Mouse (Mus musculus): ENCODE results near the gene Bpifb5. TPM values are rescaled to one million over a fixed set of nuclear protein-coding genes. Genes with fewer than 3 reads are reported as not detected.
"Not testable (repeated sequence)": the region's sequence is repeated elsewhere in the genome, so short reads cannot be mapped to it uniquely, and the experiment has no call there.

Gene Bpifb5
- polyA plus RNA-seq (2012; rRNA removed) = 0.08 and 0.21 TPM in 2 replicates

DNA sequence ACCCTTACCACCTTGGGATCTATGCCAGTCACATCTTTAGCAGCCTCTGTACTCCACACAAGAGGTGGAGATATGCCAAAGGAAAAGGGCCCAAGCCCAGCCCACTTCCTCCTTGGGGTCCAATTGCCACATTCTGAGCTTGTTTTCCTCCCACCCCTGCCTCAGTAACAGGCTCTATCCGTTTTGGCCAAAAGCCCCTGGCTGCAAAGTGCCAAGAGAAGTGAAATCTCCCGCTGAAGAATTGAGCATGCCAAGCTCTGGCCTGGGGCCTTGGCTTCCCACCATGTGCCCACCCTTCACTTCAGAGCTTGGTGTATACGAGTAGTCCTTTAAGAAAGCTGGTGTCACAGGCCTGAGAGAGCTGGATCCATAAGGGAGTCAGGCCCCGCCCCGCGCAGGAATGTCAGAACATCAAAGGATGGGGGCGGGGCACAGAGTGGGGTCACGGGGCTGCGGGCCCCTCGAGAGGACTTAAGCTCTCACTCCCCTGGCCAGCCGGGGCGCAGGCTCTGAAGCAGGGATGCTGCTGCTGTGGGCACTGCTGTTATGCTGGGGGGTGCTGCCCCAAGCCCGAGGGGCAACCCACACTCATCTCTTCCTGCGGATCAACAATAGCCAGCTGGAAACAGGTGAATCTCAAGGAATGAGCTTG, at the start of gene Bpifb5:
Bpifb5 (plus strand) TSS at position 478 of the 652 bp plus-strand sequence.
- WGBS = 17% methylated on average over 14 of the region's 14 CpGs
- no peak for DNase-seq
- no peaks in the 10 kb centered on the region for H3K27me3 ChIP-seq (ENCODE audit: control insufficient read depth, insufficient read depth, low read length)
- H3K27ac ChIP-seq (ENCODE audit: insufficient read depth, low read length) = no peak within 1 kb of the TSS
- H3K4me3 ChIP-seq (replicated peaks; ENCODE audit: insufficient read depth, low read depth, low read length) = no peak within 1 kb of the TSS
- H3K4me1 ChIP-seq (ENCODE audit: control insufficient read depth, insufficient read depth, low read length) = peaks cover 20% of the 10 kb centered on the region
- TF ChIP-seq CTCF (IDR thresholded peaks at IDR 0.05; ENCODE audit: borderline replicate concordance, insufficient read depth, low read depth, low read length) = no peak
- no peak for TF ChIP-seq POLR2A (IDR thresholded peaks at IDR 0.05; ENCODE audit: borderline replicate concordance, insufficient read depth, low read length)

DNA sequence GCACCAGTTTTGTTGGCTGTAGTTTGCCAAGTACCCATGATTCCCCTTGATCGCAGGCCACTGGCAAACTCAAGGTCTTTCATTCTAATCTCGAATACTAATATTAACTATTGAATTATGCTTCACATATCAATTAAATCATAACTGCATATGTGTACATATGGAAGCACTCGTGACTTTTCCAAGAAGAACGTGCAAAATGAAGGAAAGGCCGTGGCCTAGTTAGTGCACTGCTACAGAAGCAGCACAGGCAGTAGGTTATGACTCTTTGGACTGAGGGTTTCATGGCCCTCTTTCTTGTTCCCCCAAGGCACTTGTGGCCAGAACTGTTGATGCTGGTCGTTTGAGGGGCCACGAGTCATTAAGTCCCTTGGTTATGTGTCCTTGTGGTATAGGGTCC, 41.6 kb upstream of the Bpifb5 start:
- DNase-seq; H3K27me3 ChIP-seq (ENCODE audit: control insufficient read depth, insufficient read depth, low read length); H3K4me1 ChIP-seq (ENCODE audit: control insufficient read depth, insufficient read depth, low read length); H3K4me3 ChIP-seq (replicated peaks; ENCODE audit: insufficient read depth, low read depth, low read length); H3K27ac ChIP-seq (ENCODE audit: insufficient read depth, low read length): not testable (repeated sequence)
- 82% methylated on average over 7 of the region's 7 CpGs for WGBS

DNA sequence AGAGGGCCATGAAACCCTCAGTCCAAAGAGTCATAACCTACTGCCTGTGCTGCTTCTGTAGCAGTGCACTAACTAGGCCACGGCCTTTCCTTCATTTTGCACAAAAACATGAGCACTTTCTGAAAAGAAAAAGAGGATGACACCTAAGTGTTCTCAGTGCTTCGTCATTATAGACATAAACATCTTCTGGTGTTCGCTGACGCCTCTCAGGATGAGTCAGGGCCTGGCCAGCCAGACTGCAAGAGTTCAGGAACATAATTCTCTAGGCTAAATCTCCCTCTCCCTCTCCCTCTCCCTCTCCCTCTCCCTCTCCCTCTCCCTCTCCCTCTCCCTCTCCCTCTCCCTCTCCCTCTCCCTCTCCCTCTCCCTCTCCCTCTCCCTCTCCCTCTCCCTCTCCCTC, 40.5 kb upstream of the Bpifb5 start:
- not testable (repeated sequence) for H3K4me3 ChIP-seq (replicated peaks; ENCODE audit: insufficient read depth, low read depth, low read length); H3K4me1 ChIP-seq (ENCODE audit: control insufficient read depth, insufficient read depth, low read length); H3K27ac ChIP-seq (ENCODE audit: insufficient read depth, low read length); H3K27me3 ChIP-seq (ENCODE audit: control insufficient read depth, insufficient read depth, low read length); DNase-seq
- 83% methylated on average over 4 of the region's 4 CpGs for WGBS

DNA sequence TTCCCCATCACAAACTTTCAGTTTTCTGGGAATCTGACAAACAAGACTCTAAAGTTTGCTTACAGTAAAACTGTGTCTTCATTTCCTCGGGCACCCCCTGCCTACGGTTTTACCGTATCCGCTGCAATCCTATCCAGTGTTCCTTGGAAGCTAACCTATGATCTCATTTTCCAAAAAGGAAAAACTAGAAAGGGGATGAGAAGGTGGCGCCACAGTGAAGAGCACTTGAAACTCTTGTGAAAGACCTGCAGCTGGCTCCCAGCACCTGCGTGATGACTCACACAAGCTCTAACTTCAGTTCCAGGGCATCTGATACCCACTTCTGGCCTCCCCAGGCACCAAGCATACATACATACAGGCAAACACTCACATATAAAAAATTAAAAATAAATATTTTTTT, 38.2 kb upstream of the Bpifb5 start:
- DNase-seq = no peak
- H3K27ac ChIP-seq (ENCODE audit: insufficient read depth, low read length) = no peak overlapping the region
- 95% methylated on average over 6 of the region's 6 CpGs for WGBS

DNA sequence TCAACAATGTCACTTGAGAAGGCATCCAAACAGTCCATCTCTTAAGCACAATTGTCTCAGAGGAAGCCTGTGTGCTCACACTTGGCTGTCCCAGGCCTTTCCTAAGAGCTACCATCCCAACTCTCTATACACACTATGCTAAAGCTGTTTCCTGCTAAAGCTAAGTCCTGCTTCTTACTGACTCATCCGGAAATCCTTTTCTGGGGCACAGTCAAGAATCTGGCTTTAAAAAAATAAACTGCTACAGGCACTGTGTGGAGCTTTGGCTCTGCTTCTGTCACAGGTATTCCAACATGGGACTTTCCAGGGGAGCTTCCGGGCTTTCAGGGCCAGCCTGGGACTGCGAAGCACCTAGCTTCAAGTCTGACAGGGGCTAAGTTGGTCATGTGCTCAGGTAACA, 37.8 kb upstream of the Bpifb5 start:
- Histone ChIP-seq H3K27ac (ENCODE audit: insufficient read depth, low read length) (no peak overlapping the region), H3K4me1 (ENCODE audit: control insufficient read depth, insufficient read depth, low read length) (no peaks in the 10 kb centered on the region), H3K4me3 (replicated peaks; ENCODE audit: insufficient read depth, low read depth, low read length) (no peak overlapping the region), H3K27me3 (ENCODE audit: control insufficient read depth, insufficient read depth, low read length) (no peaks in the 10 kb centered on the region)
- DNase-seq = no peak
- no peak for TF ChIP-seq POLR2A (IDR thresholded peaks at IDR 0.05; ENCODE audit: borderline replicate concordance, insufficient read depth, low read length)
- TF ChIP-seq CTCF (IDR thresholded peaks at IDR 0.05; ENCODE audit: borderline replicate concordance, insufficient read depth, low read depth, low read length) = no peak
- WGBS = 83% methylated on average over 3 of the region's 3 CpGs

More for the DNA sequence above, 38.2 kb upstream of the Bpifb5 start:
- no peaks in the 10 kb centered on the region for H3K4me1 ChIP-seq (ENCODE audit: control insufficient read depth, insufficient read depth, low read length)
- H3K4me3 ChIP-seq (replicated peaks; ENCODE audit: insufficient read depth, low read depth, low read length) = no peak overlapping the region
- TF ChIP-seq CTCF (IDR thresholded peaks at IDR 0.05; ENCODE audit: borderline replicate concordance, insufficient read depth, low read depth, low read length) (no peak), POLR2A (IDR thresholded peaks at IDR 0.05; ENCODE audit: borderline replicate concordance, insufficient read depth, low read length) (no peak)
- H3K27me3 ChIP-seq (ENCODE audit: control insufficient read depth, insufficient read depth, low read length) = no peaks in the 10 kb centered on the region

DNA sequence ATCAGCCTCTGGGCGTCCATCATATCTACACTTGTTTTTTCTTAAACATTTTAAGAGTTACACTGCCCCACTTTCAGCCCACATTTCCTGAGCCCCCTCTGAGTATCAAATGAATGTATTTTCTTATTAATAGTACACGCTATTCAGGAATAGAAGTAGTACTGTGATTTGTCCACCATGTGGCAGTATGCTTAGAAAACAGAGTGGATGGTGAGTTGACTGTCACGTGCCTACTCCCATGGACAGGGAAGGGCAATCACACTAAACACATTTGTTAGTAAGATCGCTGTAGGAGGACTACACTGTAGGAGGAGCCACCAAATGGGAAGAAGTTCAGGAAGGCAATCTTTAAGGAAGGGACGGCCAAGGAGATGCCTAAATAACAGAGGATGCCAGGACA, 36.1 kb upstream of the Bpifb5 start:
- Histone ChIP-seq H3K4me1 (ENCODE audit: control insufficient read depth, insufficient read depth, low read length) (no peaks in the 10 kb centered on the region), H3K27me3 (ENCODE audit: control insufficient read depth, insufficient read depth, low read length) (no peaks in the 10 kb centered on the region), H3K27ac (ENCODE audit: insufficient read depth, low read length) (no peak overlapping the region), H3K4me3 (replicated peaks; ENCODE audit: insufficient read depth, low read depth, low read length) (no peak overlapping the region)
- WGBS = 47% methylated on average over 5 of the region's 5 CpGs
- no peak for DNase-seq
- TF ChIP-seq POLR2A (IDR thresholded peaks at IDR 0.05; ENCODE audit: borderline replicate concordance, insufficient read depth, low read length) (no peak), CTCF (IDR thresholded peaks at IDR 0.05; ENCODE audit: borderline replicate concordance, insufficient read depth, low read depth, low read length) (no peak)

DNA sequence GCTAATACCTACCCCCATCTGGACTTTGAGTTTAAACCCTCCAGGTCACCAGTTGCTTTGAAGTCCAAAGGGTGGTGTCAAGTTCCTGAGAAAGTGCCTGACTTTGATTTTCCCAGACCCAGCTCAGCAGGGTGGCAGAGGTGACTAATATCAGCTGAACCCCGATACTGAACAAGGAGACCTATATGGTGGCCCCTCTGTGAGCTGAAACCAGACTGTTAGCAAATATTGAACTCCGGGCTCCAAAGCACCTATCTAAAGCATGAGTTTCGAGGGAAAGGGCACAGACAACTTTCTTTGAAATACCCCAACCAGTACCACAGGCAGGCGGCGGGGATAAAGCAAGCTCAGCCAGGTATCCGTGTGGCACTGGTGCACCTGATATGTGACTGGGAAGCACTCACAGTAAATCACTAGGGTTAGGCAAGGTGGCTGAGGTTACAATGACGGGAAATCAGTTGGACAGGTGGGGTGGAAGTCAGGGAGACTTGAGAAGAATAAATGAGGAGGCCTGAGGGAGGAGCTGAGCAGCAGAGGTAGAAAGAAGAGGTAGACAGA, 33.6 kb upstream of the Bpifb5 start:
- TF ChIP-seq POLR2A (IDR thresholded peaks at IDR 0.05; ENCODE audit: borderline replicate concordance, insufficient read depth, low read length) (no peak), CTCF (IDR thresholded peaks at IDR 0.05; ENCODE audit: borderline replicate concordance, insufficient read depth, low read depth, low read length) (no peak)
- no peak overlapping the region for H3K27ac ChIP-seq (ENCODE audit: insufficient read depth, low read length)
- DNase-seq = no peak
- H3K27me3 ChIP-seq (ENCODE audit: control insufficient read depth, insufficient read depth, low read length) = no peaks in the 10 kb centered on the region
- 87% methylated on average over 7 of the region's 7 CpGs for WGBS
- H3K4me3 ChIP-seq (replicated peaks; ENCODE audit: insufficient read depth, low read depth, low read length) = no peak overlapping the region
- no peaks in the 10 kb centered on the region for H3K4me1 ChIP-seq (ENCODE audit: control insufficient read depth, insufficient read depth, low read length)

DNA sequence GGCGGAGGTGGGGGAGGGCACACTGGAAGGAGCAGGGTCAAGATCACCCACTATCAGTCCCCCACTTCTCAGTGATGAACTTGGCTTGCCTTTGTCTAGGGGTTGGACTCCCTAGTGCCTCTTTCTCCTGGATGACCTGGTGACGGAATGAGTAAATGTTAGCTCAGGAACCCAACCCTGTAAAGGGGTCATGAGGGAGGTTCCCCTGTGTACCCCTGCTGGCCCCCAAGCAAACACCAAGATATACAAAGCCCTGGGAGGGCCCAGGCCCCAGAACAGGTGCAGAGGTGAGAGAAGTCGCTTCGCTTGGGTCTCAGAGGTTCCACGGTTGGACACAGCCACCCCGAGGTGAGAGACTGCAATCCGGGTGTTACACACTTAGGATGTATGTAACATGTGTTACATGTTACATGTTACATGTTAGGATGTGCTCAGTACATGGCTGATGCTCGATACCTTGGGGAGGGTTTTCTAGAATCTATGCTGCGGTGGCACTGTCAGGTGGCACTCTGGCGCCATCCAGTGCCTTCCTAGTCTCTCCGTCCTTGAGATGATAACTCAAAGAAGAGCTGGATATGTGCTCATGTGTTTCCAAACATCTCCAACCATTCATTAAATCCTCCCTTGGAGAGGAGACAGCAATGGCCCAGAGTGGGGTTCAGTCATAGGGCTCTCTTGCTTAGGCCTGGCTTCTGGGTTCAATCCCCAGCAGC, 32.8 kb upstream of the Bpifb5 start, which contains the start of gene Bpifb1:
Bpifb1 (plus strand) TSS at position 273 of the 713 bp plus-strand sequence.
- WGBS = 80% methylated on average over 11 of the region's 11 CpGs
- Histone ChIP-seq H3K27ac (ENCODE audit: insufficient read depth, low read length) (no peak within 1 kb of the TSS), H3K27me3 (ENCODE audit: control insufficient read depth, insufficient read depth, low read length) (no peaks in the 10 kb centered on the region), H3K4me3 (replicated peaks; ENCODE audit: insufficient read depth, low read depth, low read length) (no peak within 1 kb of the TSS), H3K4me1 (ENCODE audit: control insufficient read depth, insufficient read depth, low read length) (no peaks in the 10 kb centered on the region)
- DNase-seq = no peak
- no peak for TF ChIP-seq POLR2A (IDR thresholded peaks at IDR 0.05; ENCODE audit: borderline replicate concordance, insufficient read depth, low read length)
- no peak for TF ChIP-seq CTCF (IDR thresholded peaks at IDR 0.05; ENCODE audit: borderline replicate concordance, insufficient read depth, low read depth, low read length)
